Mouse (Mus musculus) CH12.LX (cell line): ENCODE data around the gene Cd46. TPM values are rescaled to one million over a fixed set of nuclear protein-coding genes. Genes with fewer than 3 reads are reported as not detected.

Source experiments
- DNase-seq: peaks from one replicate; pipeline ENCODE4 v3.0.0-alpha.2; 2013; ENCODE audit errors: extremely low read depth
- H3K27ac ChIP-seq: 2 replicates; pipeline ENCODE4 v1.5.1; 2012; ENCODE audit warnings: low read depth, mild to moderate bottlenecking, control low read depth, moderate library complexity; ENCODE audit not compliant: insufficient read depth
- H3K27me3 ChIP-seq: replicated peaks from 2 replicates; pipeline ENCODE3; 2012; ENCODE audit warnings: inconsistent platforms
- H3K36me3 ChIP-seq, 2 experiments: replicated peaks in 1 of 2; 2 replicates each; pipeline versions ENCODE3 to v1.6.1; 2012; ENCODE audit warnings: inconsistent platforms in 1 of 2, low read length in 1 of 2, mild to moderate bottlenecking in 1 of 2, mixed read lengths in 1 of 2, moderate library complexity in 1 of 2; ENCODE audit not compliant: control insufficient read depth in 1 of 2, insufficient read depth in 1 of 2
- H3K4me1 ChIP-seq, 2 experiments: 2 replicates each; pipeline ENCODE4 v1.6.1; 2012; ENCODE audit warnings: inconsistent platforms in 1 of 2, moderate library complexity in 1 of 2; ENCODE audit not compliant: insufficient read depth in 2 of 2, control insufficient read depth in 1 of 2
- H3K4me2 ChIP-seq: 2 replicates; pipeline ENCODE4 v1.6.1; 2012; ENCODE audit warnings: low read depth, mild to moderate bottlenecking, control low read depth; ENCODE audit not compliant: poor library complexity, insufficient read depth, severe bottlenecking
- H3K4me3 ChIP-seq, 3 experiments: fragments of 150-350 bp in 1 of 3; sonication (generic) in 1 of 3; replicated peaks in 1 of 3; 2 replicates each; pipeline versions ENCODE3 to v1.5.1; 2011 to 2012; ENCODE audit warnings: low read depth in 2 of 3, low read length in 2 of 3, mild to moderate bottlenecking in 2 of 3, moderate library complexity in 2 of 3, control low read depth in 1 of 3, improper control_type of control experiment in 1 of 3, inconsistent platforms in 1 of 3, mixed read lengths in 1 of 3; ENCODE audit not compliant: poor library complexity in 1 of 3
- H3K79me2 ChIP-seq: replicated peaks from 2 replicates; pipeline ENCODE4 v1.6.1; 2012; ENCODE audit warnings: mild to moderate bottlenecking, moderate library complexity; ENCODE audit not compliant: control insufficient read depth, poor library complexity, insufficient read depth, severe bottlenecking; ENCODE audit errors: extremely low read depth
- H3K9ac ChIP-seq: 2 replicates; pipeline ENCODE4 v1.6.1; 2012; ENCODE audit warnings: low read depth, mild to moderate bottlenecking, control low read depth, moderate library complexity; ENCODE audit not compliant: insufficient read depth
- H3K9me3 ChIP-seq: replicated peaks from 2 replicates; pipeline ENCODE3; 2012; ENCODE audit warnings: low read length, inconsistent platforms, mixed read lengths
- BHLHE40 ChIP-seq: IDR thresholded peaks from 2 replicates; pipeline ENCODE4 v1.6.1; 2011; ENCODE audit warnings: mild to moderate bottlenecking, low read depth, low read length, improper control_type of control experiment
- CHD1 ChIP-seq: IDR thresholded peaks from 2 replicates; pipeline ENCODE4 v1.6.1; 2012; ENCODE audit warnings: low read depth, low read length, improper control_type of control experiment, inconsistent platforms
- CTCF ChIP-seq, 2 experiments: IDR thresholded peaks in 1 of 2; conservative IDR thresholded peaks in 1 of 2; 2 replicates each; pipeline ENCODE4 v1.5.1; 2011 to 2012; ENCODE audit warnings: low read depth in 2 of 2, low read length in 2 of 2, improper control_type of control experiment in 1 of 2, inconsistent platforms in 1 of 2, mild to moderate bottlenecking in 1 of 2, moderate library complexity in 1 of 2
- E2F4 ChIP-seq: IDR thresholded peaks from 2 replicates; pipeline ENCODE4 v1.6.1; 2011; ENCODE audit warnings: low read depth, low read length, improper control_type of control experiment; ENCODE audit not compliant: insufficient replicate concordance
- ELF1 ChIP-seq: IDR thresholded peaks from 2 replicates; pipeline ENCODE4 v1.6.1; 2014; ENCODE audit warnings: low read depth, mild to moderate bottlenecking, inconsistent platforms, low read length, improper control_type of control experiment
- ETS1 ChIP-seq: conservative IDR thresholded peaks from 2 replicates; pipeline ENCODE4 v1.6.1; 2012; ENCODE audit warnings: low read depth, mild to moderate bottlenecking, inconsistent platforms, low read length, improper control_type of control experiment, moderate library complexity
- HCFC1 ChIP-seq: IDR thresholded peaks from 2 replicates; pipeline ENCODE4 v1.6.1; 2012; ENCODE audit warnings: low read depth, mild to moderate bottlenecking, inconsistent platforms, low read length, improper control_type of control experiment
- IRF4 ChIP-seq: IDR thresholded peaks from 2 replicates; pipeline ENCODE4 v1.6.1; 2014; ENCODE audit warnings: low read depth, mild to moderate bottlenecking, inconsistent platforms, low read length, improper control_type of control experiment
- JUN ChIP-seq: IDR thresholded peaks from 2 replicates; pipeline ENCODE4 v1.6.1; 2011; ENCODE audit warnings: low read depth, mild to moderate bottlenecking, low read length, improper control_type of control experiment, moderate library complexity; ENCODE audit not compliant: insufficient read depth
- JUND ChIP-seq: conservative IDR thresholded peaks from 2 replicates; pipeline ENCODE4 v1.6.1; 2011; ENCODE audit warnings: low read depth, low read length, improper control_type of control experiment
- MAX ChIP-seq: IDR thresholded peaks from 2 replicates; pipeline ENCODE4 v1.6.1; 2011; ENCODE audit warnings: low read length, improper control_type of control experiment
- MAZ ChIP-seq: IDR thresholded peaks from 2 replicates; pipeline ENCODE4 v1.6.1; 2012; ENCODE audit warnings: low read depth, mild to moderate bottlenecking, inconsistent platforms, low read length, improper control_type of control experiment, moderate library complexity
- MEF2A ChIP-seq: IDR thresholded peaks from 2 replicates; pipeline ENCODE4 v1.6.1; 2014; ENCODE audit warnings: low read depth, mild to moderate bottlenecking, inconsistent platforms, low read length, improper control_type of control experiment, borderline replicate concordance
- MYC ChIP-seq: IDR thresholded peaks from 2 replicates; pipeline ENCODE4 v1.6.1; 2011; ENCODE audit warnings: low read depth, mild to moderate bottlenecking, improper control_type of control experiment, low read length
- NRF1 ChIP-seq: IDR thresholded peaks from 2 replicates; pipeline ENCODE4 v1.6.1; 2014; ENCODE audit warnings: low read depth, mild to moderate bottlenecking, inconsistent platforms, low read length, improper control_type of control experiment, moderate library complexity
- PAX5 ChIP-seq: IDR thresholded peaks from 2 replicates; pipeline ENCODE4 v1.6.1; 2012; ENCODE audit warnings: low read length, inconsistent platforms, mixed read lengths
- POLR2A ChIP-seq: IDR thresholded peaks from 2 replicates; pipeline ENCODE4 v1.6.1; 2011; ENCODE audit warnings: low read depth, mild to moderate bottlenecking, improper control_type of control experiment, low read length
- RCOR1 ChIP-seq: conservative IDR thresholded peaks from 2 replicates; pipeline ENCODE4 v1.6.1; 2012; ENCODE audit warnings: low read depth, mild to moderate bottlenecking, inconsistent platforms, low read length, improper control_type of control experiment
- SMC3 ChIP-seq: IDR thresholded peaks from 2 replicates; pipeline ENCODE4 v1.6.1; 2011; ENCODE audit warnings: low read depth, low read length, improper control_type of control experiment
- TCF12 ChIP-seq: IDR thresholded peaks from 2 replicates; pipeline ENCODE4 v1.6.1; 2014; ENCODE audit warnings: low read depth, mild to moderate bottlenecking, inconsistent platforms, low read length, improper control_type of control experiment
- UBTF ChIP-seq: IDR thresholded peaks from 2 replicates; pipeline ENCODE4 v1.6.1; 2012; ENCODE audit warnings: low read depth, mild to moderate bottlenecking, inconsistent platforms, low read length, improper control_type of control experiment, moderate library complexity
- USF1 ChIP-seq: IDR thresholded peaks from 2 replicates; pipeline ENCODE4 v1.6.1; 2014; ENCODE audit warnings: low read depth, mild to moderate bottlenecking, inconsistent platforms, low read length, improper control_type of control experiment
- ZC3H11A ChIP-seq: IDR thresholded peaks from 2 replicates; pipeline ENCODE4 v1.6.1; 2012; ENCODE audit warnings: low read depth, mild to moderate bottlenecking, inconsistent platforms, low read length, improper control_type of control experiment
- ZNF384 ChIP-seq: IDR thresholded peaks from 2 replicates; pipeline ENCODE4 v1.6.1; 2012; ENCODE audit warnings: low read depth, low read length, improper control_type of control experiment, inconsistent platforms
- dilution Hi-C: fragments of 300-500 bp; cut with MboI; formaldehyde crosslinking; loops from 2 replicates; pipeline ENCODE4 v1.14.3; 2020; ENCODE audit warnings: low sequenced_read_pairs; ENCODE audit not compliant: extremely low pct_unique_long_range_greater_than_20kb, extremely low pct_ligation_motif_present
- in situ Hi-C: fragments of 300-500 bp; cut with MboI; formaldehyde crosslinking; loops from 3 replicates; pipeline ENCODE4 v1.14.3; 2019; ENCODE audit warnings: low sequenced_read_pairs, low pct_ligation_motif_present, low pct_unique_long_range_greater_than_20kb, mixed read lengths
- polyA plus RNA-seq: library from polyadenylated mRNA; unstranded; fragments of >175 nt; gene quantifications from 2 replicates; pipeline ENCODE4 v1.2.1, GENCODE M21; 2012; ENCODE audit warnings: low read depth; ENCODE audit not compliant: insufficient read length
- total RNA-seq, 2 experiments: library from RNA; depleted of rRNA; stranded (reverse); fragments of 300-350 nt in 1 of 2; fragments of >200 nt in 1 of 2; gene quantifications; 2 replicates each; pipeline ENCODE4 v1.2.3; 2012 to 2014

Cd46 gene
- total and polyA plus RNA-seq, 3 experiments: 0.38 to 1.5 (median 1.4) TPM

- dilution Hi-C loops: no loop called here
- in situ Hi-C loops: no loop called here
- no peak overlapping the region for H3K4me2 ChIP-seq
- peak; percentile 19 for DNase-seq
- H3K9ac ChIP-seq: no peak overlapping the region
- peaks cover 2 to 10% of the 10 kb centered on the region in 2 experiments for H3K36me3 ChIP-seq
- TF ChIP-seq MAZ (no peak), JUN (no peak), CTCF (conservative IDR thresholded peaks at IDR 0.05 in 1 of 2, IDR thresholded peaks at IDR 0.05 in 1 of 2; ENCODE audit: low read depth in 2 of 2, low read length in 2 of 2) (no peak), ZC3H11A (no peak), ZNF384 (no peak), NRF1 (no peak), JUND (no peak), E2F4 (no peak), MEF2A (no peak), IRF4 (no peak), SMC3 (no peak), MYC (no peak), CHD1 (no peak), USF1 (no peak), TCF12 (no peak), POLR2A (no peak), RCOR1 (no peak), HCFC1 (no peak), ELF1 (no peak), PAX5 (no peak)
- H3K4me1 ChIP-seq: peaks cover 7 to 29% of the 10 kb centered on the region in 2 experiments
- no peaks in the 10 kb centered on the region for H3K9me3 ChIP-seq
- H3K27ac ChIP-seq: no peak overlapping the region
- H3K27me3 ChIP-seq: no peaks in the 10 kb centered on the region
- no peaks in the 10 kb centered on the region for H3K79me2 ChIP-seq
- no peak overlapping the region for H3K4me3 ChIP-seq
These were observed 73.7 kb downstream of the Cd46 start for GRCm38 (mm10) chr1:195018089-195018999.

- Histone ChIP-seq H3K79me2 (no peaks in the 10 kb centered on the region), H3K9ac (no peak overlapping the region), H3K4me2 (no peak overlapping the region), H3K36me3 (peaks cover 0 to 6% of the 10 kb centered on the region in 2 experiments), H3K4me3 (no peak overlapping the region), H3K4me1 (peaks cover 7 to 35% of the 10 kb centered on the region in 2 experiments), H3K27me3 (no peaks in the 10 kb centered on the region), H3K9me3 (no peaks in the 10 kb centered on the region), H3K27ac (no peak overlapping the region)
- no peak for DNase-seq
- in situ Hi-C loops (no loop called here), dilution Hi-C loops (no loop called here)
- TF ChIP-seq ETS1 (no peak), MAX (no peak), BHLHE40 (no peak), RCOR1 (no peak), UBTF (no peak)
These were observed 74.4 kb downstream of the Cd46 start for GRCm38 (mm10) chr1:195017626-195018025.
